Comparison of ENCODE assay signal across 21 mouse cellular contexts in genomic region chr12:104997159-104997558, GRCm38 (mm10). TPM values are rescaled to one million over a fixed set of nuclear protein-coding genes. Genes with fewer than 3 reads are reported as not detected.
DNase-seq lines count a peak whose midpoint lies in the region; ATAC-seq and TF ChIP-seq lines count a peak whose summit lies in the region.
"Had no signal": no experiment of that assay in that cellular context is flagged by ENCODE, and none has a peak within 500 bp of the region (broad histone marks: within the 10 kb centered on the region; RNA-seq: fewer than 3 reads in every experiment).

No protein-coding gene starts in this region.

- no peak overlapping the region for H3K4me2 ChIP-seq in hindbrain, embryonic 14.5 days (replicated peaks)
- H3K4me2 ChIP-seq in kidney, embryonic 16.5 days (replicated peaks; ENCODE audit: low read depth, low read length), result no peak overlapping the region
- no peak overlapping the region for H3K4me2 ChIP-seq in CH12.LX (ENCODE audit: insufficient read depth, low read depth, poor library complexity, severe bottlenecking)
- H3K4me2 ChIP-seq: embryonic facial prominence, embryonic 12.5 days; heart, embryonic 15.5 days; hindbrain, embryonic 15.5 days had no signal

- WGBS in hindbrain, embryonic 10.5 days, result 90% methylated on average over 10 of the region's 10 CpGs
- 85% methylated on average over 10 of the region's 10 CpGs for WGBS in hindbrain, embryonic 14.5 days
- 74% methylated on average over 10 of the region's 10 CpGs for WGBS in kidney, embryonic 16.5 days
- 71% methylated on average over 10 of the region's 10 CpGs for WGBS in macrophage (ENCODE audit: missing documents)

- H3K79me2 ChIP-seq in CH12.LX (replicated peaks; ENCODE audit: control insufficient read depth, extremely low read depth, insufficient read depth, poor library complexity, severe bottlenecking) (peaks cover 14% of the 10 kb centered on the region), macrophage (ENCODE audit: inconsistent target) (peaks cover 98% of the 10 kb centered on the region)

- H3K9ac ChIP-seq in hindbrain, embryonic 14.5 days, result no peak overlapping the region
- no peak overlapping the region for H3K9ac ChIP-seq in kidney, embryonic 16.5 days (replicated peaks; ENCODE audit: low read length)
- H3K9ac ChIP-seq in CH12.LX (ENCODE audit: insufficient read depth, low read depth), result no peak overlapping the region
- H3K9ac ChIP-seq: embryonic facial prominence, embryonic 12.5 days; heart, embryonic 15.5 days; hindbrain, embryonic 15.5 days; liver, embryonic 14.5 days had no signal

- dilution Hi-C loops in CH12.LX (cut with MboI; ENCODE audit: extremely low pct_ligation_motif_present, extremely low pct_unique_long_range_greater_than_20kb, low sequenced_read_pairs), result no loop called here

- no peak for DNase-seq in hindbrain, embryonic 10.5 days (ENCODE audit: low spot score)
- DNase-seq in hindbrain, embryonic 14.5 days (ENCODE audit: low spot score), result no peak
- DNase-seq in kidney, postnatal 14 days, result peak; percentile 26
- no peak for DNase-seq in CH12.LX (ENCODE audit: extremely low read depth)
- DNase-seq in layer of hippocampus, postnatal 36 days, result no peak
- no peak for DNase-seq in frontal cortex, postnatal 14 days (ENCODE audit: low spot score in 2 of 2)
- DNase-seq: adrenal gland, postnatal 10 days; cerebellum, adult 18-20 months; cerebellum, postnatal 14 days; gastrocnemius, postnatal 36 days; heart, postnatal 36 days had no signal

- H3K27ac ChIP-seq in hindbrain, embryonic 10.5 days, result peak overlapping the region; percentile 23; the same call in 1 of the 2 replicates
- no peak overlapping the region for H3K27ac ChIP-seq in hindbrain, embryonic 14.5 days
- no peak overlapping the region for H3K27ac ChIP-seq in kidney, embryonic 16.5 days (ENCODE audit: low read length)
- H3K27ac ChIP-seq in CH12.LX (ENCODE audit: insufficient read depth, low read depth) (peak overlapping the region; percentile 65), macrophage (peak overlapping the region; percentile 71)
- H3K27ac ChIP-seq: embryonic facial prominence, embryonic 12.5 days; heart, embryonic 15.5 days; hindbrain, embryonic 15.5 days; kidney, postnatal 0 days; limb, embryonic 10.5 days; liver, embryonic 14.5 days; midbrain, embryonic 10.5 days had no signal

- no peak for ATAC-seq in hindbrain, embryonic 14.5 days (ENCODE audit: low FRiP score)
- ATAC-seq in kidney, embryonic 16.5 days (ENCODE audit: low FRiP score, low TSS enrichment), result no peak
- ATAC-seq: lung, postnatal 0 days had no signal

- H3K4me1 ChIP-seq in hindbrain, embryonic 10.5 days (replicated peaks), result peaks cover 21% of the 10 kb centered on the region
- no peaks in the 10 kb centered on the region for H3K4me1 ChIP-seq in hindbrain, embryonic 14.5 days (replicated peaks; ENCODE audit: control insufficient read depth, insufficient read depth, low read length)
- 0 out of 2 replicates have a peak, but pooled peaks cover 5% of the 10 kb centered on the region for H3K4me1 ChIP-seq in kidney, embryonic 16.5 days (ENCODE audit: insufficient read depth, low read length)
- peaks cover 63 to 98% of the 10 kb centered on the region in 2 experiments for H3K4me1 ChIP-seq in CH12.LX (ENCODE audit: control insufficient read depth in 1 of 2, insufficient read depth in 2 of 2)
- H3K4me1 ChIP-seq: embryonic facial prominence, embryonic 12.5 days; hindbrain, embryonic 15.5 days had no signal

- no peaks in the 10 kb centered on the region for H3K36me3 ChIP-seq in hindbrain, embryonic 10.5 days
- no peaks in the 10 kb centered on the region for H3K36me3 ChIP-seq in hindbrain, embryonic 14.5 days (replicated peaks; ENCODE audit: control insufficient read depth, insufficient read depth)
- no peaks in the 10 kb centered on the region for H3K36me3 ChIP-seq in kidney, embryonic 16.5 days (ENCODE audit: insufficient read depth, low read length)
- peaks cover 0 to 5% of the 10 kb centered on the region in 2 experiments for H3K36me3 ChIP-seq in CH12.LX (replicated peaks in 1 of 2; ENCODE audit: control insufficient read depth in 1 of 2, insufficient read depth in 1 of 2, low read length in 1 of 2)
- H3K36me3 ChIP-seq in macrophage (ENCODE audit: inconsistent target), result no peaks in the 10 kb centered on the region
- H3K36me3 ChIP-seq: embryonic facial prominence, embryonic 12.5 days; heart, embryonic 15.5 days; hindbrain, embryonic 15.5 days; limb, embryonic 10.5 days; midbrain, embryonic 10.5 days had no signal

- H3K9me3 ChIP-seq in hindbrain, embryonic 10.5 days, result no peaks in the 10 kb centered on the region
- H3K9me3 ChIP-seq in hindbrain, embryonic 14.5 days (ENCODE audit: control insufficient read depth, low read length), result no peaks in the 10 kb centered on the region
- H3K9me3 ChIP-seq in kidney, embryonic 16.5 days (ENCODE audit: low read length), result no peaks in the 10 kb centered on the region
- H3K9me3 ChIP-seq in CH12.LX (replicated peaks; ENCODE audit: low read length), result peaks cover 2% of the 10 kb centered on the region
- H3K9me3 ChIP-seq: embryonic facial prominence, embryonic 12.5 days; heart, embryonic 15.5 days; hindbrain, embryonic 15.5 days; limb, embryonic 10.5 days; midbrain, embryonic 10.5 days had no signal

- peaks cover 6% of the 10 kb centered on the region; the same call in 1 of the 2 replicates for H3K27me3 ChIP-seq in hindbrain, embryonic 10.5 days (ENCODE audit: insufficient read depth, poor library complexity, severe bottlenecking)
- H3K27me3 ChIP-seq in hindbrain, embryonic 14.5 days (ENCODE audit: control insufficient read depth, insufficient read depth, low read length), result no peaks in the 10 kb centered on the region
- no peaks in the 10 kb centered on the region for H3K27me3 ChIP-seq in kidney, embryonic 16.5 days (ENCODE audit: insufficient read depth, low read length)
- no peaks in the 10 kb centered on the region for H3K27me3 ChIP-seq in CH12.LX (replicated peaks)
- H3K27me3 ChIP-seq: embryonic facial prominence, embryonic 12.5 days; hindbrain, embryonic 15.5 days had no signal

- no peak overlapping the region for H3K4me3 ChIP-seq in hindbrain, embryonic 10.5 days
- H3K4me3 ChIP-seq in hindbrain, embryonic 14.5 days (replicated peaks; ENCODE audit: low read length), result no peak overlapping the region
- no peak overlapping the region for H3K4me3 ChIP-seq in kidney, embryonic 16.5 days (ENCODE audit: low read length)
- H3K4me3 ChIP-seq in CH12.LX (replicated peaks in 1 of 3; ENCODE audit: low read depth in 2 of 3, low read length in 2 of 3, poor library complexity in 1 of 3) (no peak overlapping the region), macrophage (ENCODE audit: inconsistent target) (no peak overlapping the region)
- H3K4me3 ChIP-seq: embryonic facial prominence, embryonic 12.5 days; heart, embryonic 15.5 days; hindbrain, embryonic 15.5 days; limb, embryonic 10.5 days; midbrain, embryonic 10.5 days had no signal

- in situ Hi-C loops in CH12.LX (cut with MboI; ENCODE audit: low pct_ligation_motif_present, low pct_unique_long_range_greater_than_20kb, low sequenced_read_pairs), result no loop called here

- TF ChIP-seq CTCF in CH12.LX (conservative IDR thresholded peaks at IDR 0.05 in 1 of 2, IDR thresholded peaks at IDR 0.05 in 1 of 2; ENCODE audit: low read depth in 2 of 2, low read length in 2 of 2), result no peak

- TF ChIP-seq POLR2A in CH12.LX (IDR thresholded peaks at IDR 0.05; ENCODE audit: low read depth, low read length), result no peak

- TF ChIP-seq RAD21 in CH12.LX (IDR thresholded peaks at IDR 0.05; ENCODE audit: low read depth, low read length), result no peak

- no peak for TF ChIP-seq EP300 in CH12.LX (IDR thresholded peaks at IDR 0.05; ENCODE audit: low read length)

TF ChIP-seq in CH12.LX, 34 proteins besides CTCF, POLR2A, EP300 and RAD21 (continues in another document):
- no peak for TF ChIP-seq NRF1 (IDR thresholded peaks at IDR 0.05; ENCODE audit: low read depth, low read length)
- TF ChIP-seq ZC3H11A (IDR thresholded peaks at IDR 0.05; ENCODE audit: low read depth, low read length), result no peak
- no peak for TF ChIP-seq TCF12 (IDR thresholded peaks at IDR 0.05; ENCODE audit: low read depth, low read length)
- no peak for TF ChIP-seq CHD2 (IDR thresholded peaks at IDR 0.05; ENCODE audit: low read length)
- no peak for TF ChIP-seq E2F4 (IDR thresholded peaks at IDR 0.05; ENCODE audit: insufficient replicate concordance, low read depth, low read length)
- TF ChIP-seq MAFK (IDR thresholded peaks at IDR 0.05; ENCODE audit: insufficient replicate concordance, low read length), result no peak
- no peak for TF ChIP-seq ETS1 (conservative IDR thresholded peaks at IDR 0.05; ENCODE audit: low read depth, low read length)
- no peak for TF ChIP-seq MXI1 (IDR thresholded peaks at IDR 0.05; ENCODE audit: low read depth, low read length)

RNA-seq across cellular contexts. Expression of gene Syne3, which starts 12.4 kb away (rescaled TPM):
- polyA plus RNA-seq in hindbrain, embryonic 10.5 days (2016; fragmentation: Nextera tagmentation; extraction: Ambion mirVana), result 0.09 and 0.15 TPM in 2 replicates
- 0.35 TPM in 2 replicates for polyA plus RNA-seq in hindbrain, embryonic 14.5 days (2014; fragmentation: Nextera tagmentation; extraction: Ambion mirVana)
- 0.51 and 1.1 TPM in 2 replicates for polyA plus RNA-seq in kidney, embryonic 16.5 days (2015; fragmentation: Nextera tagmentation; extraction: Ambion mirVana)
- total RNA-seq in CH12.LX (2012; rRNA removed) (16.6 and 18.7 TPM in 2 replicates), CH12.LX (2014; rRNA removed) (5.3 and 5.5 TPM in 2 replicates)
- polyA plus RNA-seq in CH12.LX (2012; ENCODE audit: insufficient read length, low read depth) (7.3 and 7.5 TPM in 2 replicates), macrophage (2018) (6.4 to 13.5 TPM (median 8.7 TPM) in 3 replicates)
- total RNA-seq in macrophage (2018; cell fraction: chromatin; rRNA removed), result 100 to 1,000 TPM in 3 of 26 experiments, 10 to 100 TPM in 21, 1 to 10 TPM in 2; 9.1 to 309 (median 31.2) TPM
- total RNA-seq in macrophage (2018; cell fraction: cytosol; rRNA removed), result 10 to 100 TPM in 13 of 26 experiments, 1 to 10 TPM in 13; 4.6 to 56.9 (median 12.5) TPM
- 100 to 1,000 TPM in 1 of 26 experiments, 10 to 100 TPM in 15, 1 to 10 TPM in 10; 6.6 to 122 (median 16.8) TPM for total RNA-seq in macrophage (2018; cell fraction: nucleus; rRNA removed)
- 1 to 10 TPM; 1.3 to 2.0 TPM for total RNA-seq in layer of hippocampus, postnatal 36 days (2021)

RNA-seq across cellular contexts. Expression of gene Glrx5, which starts 35.3 kb away (rescaled TPM):
- 230 and 235 TPM in 2 replicates for polyA plus RNA-seq in hindbrain, embryonic 10.5 days (2016; fragmentation: Nextera tagmentation; extraction: Ambion mirVana)
- 183 and 189 TPM in 2 replicates for polyA plus RNA-seq in hindbrain, embryonic 14.5 days (2014; fragmentation: Nextera tagmentation; extraction: Ambion mirVana)
- polyA plus RNA-seq in kidney, embryonic 16.5 days (2015; fragmentation: Nextera tagmentation; extraction: Ambion mirVana), result 162 and 174 TPM in 2 replicates
- total RNA-seq in CH12.LX (2012; rRNA removed), result 38.5 and 51.6 TPM in 2 replicates
- total RNA-seq in CH12.LX (2014; rRNA removed), result 72.8 and 79.5 TPM in 2 replicates
- polyA plus RNA-seq in CH12.LX (2012; ENCODE audit: insufficient read length, low read depth), result 112 and 123 TPM in 2 replicates
- 1 to 10 TPM in 20 of 26 experiments, under 1 TPM in 4, not detected in 2; 0.65 to 9.7 (median 2.2) TPM for total RNA-seq in macrophage (2018; cell fraction: chromatin; rRNA removed)
- 10 to 100 TPM; 14.1 to 26.6 (median 18.8) TPM for total RNA-seq in macrophage (2018; cell fraction: cytosol; rRNA removed)
- 10 to 100 TPM in 3 of 26 experiments, 1 to 10 TPM in 23; 2.0 to 27.2 (median 7.0) TPM for total RNA-seq in macrophage (2018; cell fraction: nucleus; rRNA removed)
- polyA plus RNA-seq in macrophage (2018), result 5.1 to 28.7 TPM (median 17.8 TPM) in 3 replicates
- 10 to 100 TPM; 45.6 to 45.9 TPM for total RNA-seq in layer of hippocampus, postnatal 36 days (2021)

Comparison
In these comparisons a context has a peak if more than half of its experiments do, and no peak if none do; other contexts are left out.
1. H3K27ac ChIP-seq: peak in hindbrain, embryonic 10.5 days (single experiment), CH12.LX (single experiment) and macrophage (single experiment); none in hindbrain, embryonic 14.5 days (single experiment) and kidney, embryonic 16.5 days (single experiment).